Mouse (Mus musculus): Measurements from ENCODE around the gene C130026I21Rik.
"Not testable (repeated sequence)": the region's sequence is repeated elsewhere in the genome, so short reads cannot be mapped to it uniquely, and the experiment has no call there.

Gene C130026I21Rik

DNA sequence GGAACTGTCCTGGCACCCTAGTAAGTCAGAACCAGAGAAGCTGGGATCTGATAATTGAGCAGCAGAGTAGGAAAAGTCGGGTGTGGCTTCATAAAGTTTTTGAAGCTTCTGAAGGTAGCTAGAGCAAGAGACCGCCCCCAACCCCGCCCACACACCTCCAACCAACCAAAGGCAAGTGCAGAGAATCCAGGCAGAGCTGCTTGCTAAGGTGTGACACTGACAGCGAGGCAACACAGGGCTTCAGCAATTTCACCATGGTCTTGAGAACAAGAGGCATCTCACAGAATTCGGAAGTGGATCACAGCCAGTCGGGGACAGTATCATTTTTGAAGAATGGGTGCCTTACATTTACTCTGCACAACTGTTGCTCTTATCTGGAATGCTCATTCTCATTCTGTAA is at the start of gene C130026I21Rik:
TSS of gene C130026I21Rik (minus strand) at position 101 of the 400 bp plus-strand sequence.
- not testable (repeated sequence) for DNase-seq

DNA sequence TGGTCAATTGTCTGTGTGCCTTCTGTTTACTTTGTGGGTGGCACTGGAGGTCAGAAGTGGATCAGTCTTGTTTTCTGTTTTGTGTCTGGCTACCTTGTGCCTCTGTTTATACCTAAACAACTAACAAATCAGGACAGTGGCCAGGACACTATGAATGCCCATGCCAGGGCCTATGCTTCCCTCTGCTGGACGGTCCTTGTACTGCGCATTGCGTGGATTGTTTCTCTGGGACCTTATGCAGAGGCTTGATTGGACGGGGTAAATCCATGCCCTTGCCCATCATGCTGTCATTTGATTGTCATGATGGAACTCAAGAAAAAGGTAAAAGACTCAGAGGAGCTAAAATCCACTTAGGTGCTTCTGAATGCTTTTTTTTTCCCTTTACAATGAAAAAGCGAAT is 16.7 kb upstream of the C130026I21Rik start:
- DNase-seq: peak; percentile 7

DNA sequence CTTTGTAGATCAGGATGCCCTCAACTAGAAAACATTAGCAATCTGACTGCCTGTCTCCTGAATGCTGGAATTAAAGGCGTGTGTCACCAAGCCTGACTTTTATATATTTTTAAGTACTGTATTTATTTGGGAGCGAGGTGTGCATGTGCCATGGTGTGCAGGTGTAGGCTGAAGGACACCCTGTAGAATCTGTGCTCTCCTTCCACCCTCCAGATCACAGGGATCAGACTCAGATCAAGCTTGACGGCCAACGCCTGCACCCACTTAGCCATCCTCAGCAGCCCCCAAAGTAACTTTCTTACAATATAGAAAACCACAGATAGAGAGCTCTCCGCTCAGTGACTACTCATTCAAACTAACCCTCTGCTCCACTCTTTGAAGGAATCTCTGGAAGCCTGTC is 6.1 kb upstream of the C130026I21Rik start:
- DNase-seq: not testable (repeated sequence)

GRCm38 (mm10) chr1:85258634-85259033 is 11.7 kb downstream of the C130026I21Rik start:
- not testable (repeated sequence) for DNase-seq

- not testable (repeated sequence) for DNase-seq
Measured at GRCm38 (mm10) chr1:85255217-85255616, 15.1 kb downstream of the C130026I21Rik start.

- DNase-seq: not testable (repeated sequence)
Measured at GRCm38 (mm10) chr1:85251211-85251610, 19.2 kb downstream of the C130026I21Rik start.

GRCm38 (mm10) chr1:85248985-85249384 is 21.4 kb downstream of the C130026I21Rik start:
- DNase-seq: not testable (repeated sequence)

DNA sequence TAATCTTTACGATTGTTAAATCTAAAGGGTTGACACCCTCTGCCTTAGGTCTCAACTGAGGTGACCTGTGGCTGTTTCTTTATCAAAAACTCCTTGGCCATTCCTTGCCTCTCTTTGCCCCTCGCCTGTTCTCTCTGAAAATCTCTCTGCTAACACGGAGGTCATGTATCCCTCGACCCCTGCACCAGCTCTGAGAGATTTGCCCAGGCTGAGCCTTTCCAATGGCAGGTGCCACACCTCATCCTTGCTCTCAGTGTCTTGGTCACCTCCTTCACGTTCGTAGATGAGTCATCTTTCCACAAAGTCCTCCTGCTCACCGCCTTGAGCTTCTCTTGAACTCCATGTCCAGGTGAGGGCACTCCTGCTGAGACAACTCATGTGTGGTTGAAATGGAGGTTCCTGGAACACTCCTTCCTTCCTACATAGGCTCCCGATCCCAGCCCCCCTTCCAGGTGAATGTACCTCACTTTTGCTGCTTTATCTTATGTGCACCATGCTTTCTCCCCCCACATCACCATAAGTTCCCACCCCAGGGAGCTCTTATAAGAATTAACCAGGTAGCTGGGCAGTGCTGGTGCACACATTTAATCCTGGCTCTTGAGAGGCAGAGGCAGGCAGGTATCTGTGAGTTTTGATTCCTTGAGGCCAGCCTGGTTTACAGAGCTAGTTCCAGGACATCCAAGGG is 23.4 kb downstream of the C130026I21Rik start:
- not testable (repeated sequence) for DNase-seq

DNA sequence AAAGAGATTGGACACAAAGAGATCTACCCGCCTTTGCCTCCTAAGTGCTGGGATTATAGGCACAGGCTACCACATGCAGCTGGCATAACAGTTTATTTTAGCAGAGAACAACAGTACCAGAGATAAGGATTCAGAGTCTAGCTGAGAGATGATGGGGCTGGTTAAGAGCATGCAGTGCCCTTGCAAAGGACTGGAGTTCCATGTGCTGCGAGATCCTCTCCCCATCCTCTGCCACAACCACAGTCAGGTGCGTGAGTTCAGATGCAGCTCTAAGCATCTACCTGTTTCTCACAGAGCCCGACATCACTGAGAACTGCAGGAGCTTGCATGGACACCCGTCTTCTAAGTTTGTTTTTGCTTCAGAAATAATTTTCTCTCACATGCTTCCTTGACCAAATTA is 24.1 kb downstream of the C130026I21Rik start:
- not testable (repeated sequence) for DNase-seq

GRCm38 (mm10) chr1:85244941-85245340 is 25.4 kb downstream of the C130026I21Rik start:
- DNase-seq: not testable (repeated sequence)

DNA sequence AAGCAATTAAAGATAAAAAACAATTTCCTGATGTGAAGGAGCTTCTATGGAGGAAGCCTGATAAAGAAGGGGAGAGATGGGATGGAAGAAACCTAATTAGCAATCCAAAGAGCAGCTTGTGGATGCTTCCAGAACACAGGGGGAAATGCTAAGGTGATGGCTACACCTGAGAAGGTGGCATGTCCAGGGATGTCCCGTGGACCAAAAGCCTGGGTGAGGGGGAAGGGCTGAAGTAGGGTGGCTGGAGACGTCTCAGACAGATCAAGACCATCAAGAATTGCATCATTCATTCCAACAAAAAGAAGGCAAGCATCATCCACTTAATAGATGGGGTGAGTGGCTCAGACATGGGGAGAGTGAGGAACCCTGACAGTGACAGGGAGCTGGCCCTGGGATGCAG is 27.3 kb downstream of the C130026I21Rik start:
- not testable (repeated sequence) for DNase-seq

DNA sequence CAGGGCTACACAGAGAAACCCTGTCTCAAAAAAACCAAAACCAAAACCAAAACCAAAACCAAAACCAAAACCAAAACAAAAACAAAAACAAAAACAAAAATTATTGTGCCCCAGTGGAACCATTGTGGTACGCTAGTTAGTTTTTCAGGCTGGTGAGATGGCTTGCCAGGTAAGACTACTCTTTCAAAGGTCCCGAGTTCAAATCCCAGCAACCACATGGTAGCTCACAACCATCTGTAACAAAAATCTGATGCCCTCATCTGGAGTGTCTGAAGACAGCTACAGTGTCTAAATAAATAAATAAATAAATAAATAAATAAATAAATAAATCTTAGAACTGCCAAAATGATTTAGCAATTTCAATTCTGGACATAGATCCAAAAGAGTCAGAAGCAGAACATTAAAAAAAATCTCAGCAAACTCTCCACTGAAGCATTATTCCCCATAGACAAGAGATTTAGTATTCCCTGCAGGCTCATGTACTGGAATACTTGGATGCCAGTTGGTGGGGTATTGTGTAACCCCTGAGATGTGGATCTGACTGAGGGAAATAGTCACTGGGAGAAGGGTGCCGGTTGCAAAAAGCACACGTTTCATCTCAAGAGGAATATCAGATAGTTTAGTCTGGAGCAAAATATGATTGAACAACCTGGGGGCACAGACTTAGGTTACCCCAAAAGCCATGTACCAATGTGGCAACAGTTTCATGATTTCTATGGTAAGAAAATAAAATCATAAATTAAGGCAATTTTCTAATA is 31.2 kb downstream of the C130026I21Rik start:
- DNase-seq: not testable (repeated sequence)

GRCm38 (mm10) chr1:85206531-85206930 is 63.8 kb downstream of the C130026I21Rik start:
- DNase-seq: not testable (repeated sequence)

DNA sequence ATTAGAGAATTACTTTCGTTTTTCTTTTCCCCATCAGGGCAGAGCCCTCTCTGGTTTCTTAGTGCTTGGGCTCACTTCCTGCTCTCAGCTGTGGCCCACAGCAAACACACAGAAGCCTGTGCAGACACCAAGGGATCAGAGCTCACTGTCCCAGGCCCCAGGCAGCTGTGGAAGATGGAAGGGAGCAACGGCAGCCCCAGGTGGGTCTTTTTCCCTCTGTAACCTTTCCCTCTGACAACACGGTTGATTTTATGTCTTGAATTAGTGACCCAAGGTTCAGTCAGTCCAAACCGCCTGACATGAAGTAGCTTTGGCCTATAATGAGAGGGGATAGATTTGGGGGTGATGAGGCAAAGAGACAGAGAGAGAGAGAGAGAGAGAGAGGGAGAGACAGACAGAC is 70.8 kb downstream of the C130026I21Rik start:
- not testable (repeated sequence) for DNase-seq

GRCm38 (mm10) chr1:85198647-85199350 is 71.6 kb downstream of the C130026I21Rik start:
- DNase-seq: not testable (repeated sequence)

- DNase-seq: not testable (repeated sequence)
Measured at GRCm38 (mm10) chr1:85196732-85197131, 73.6 kb downstream of the C130026I21Rik start.

GRCm38 (mm10) chr1:85193761-85194160 is 76.6 kb downstream of the C130026I21Rik start:
- DNase-seq: not testable (repeated sequence)

- not testable (repeated sequence) for DNase-seq
Measured at GRCm38 (mm10) chr1:85181981-85182380, 88.4 kb downstream of the C130026I21Rik start.

GRCm38 (mm10) chr1:85178971-85179370 is 91.4 kb downstream of the C130026I21Rik start:
- not testable (repeated sequence) for DNase-seq

DNA sequence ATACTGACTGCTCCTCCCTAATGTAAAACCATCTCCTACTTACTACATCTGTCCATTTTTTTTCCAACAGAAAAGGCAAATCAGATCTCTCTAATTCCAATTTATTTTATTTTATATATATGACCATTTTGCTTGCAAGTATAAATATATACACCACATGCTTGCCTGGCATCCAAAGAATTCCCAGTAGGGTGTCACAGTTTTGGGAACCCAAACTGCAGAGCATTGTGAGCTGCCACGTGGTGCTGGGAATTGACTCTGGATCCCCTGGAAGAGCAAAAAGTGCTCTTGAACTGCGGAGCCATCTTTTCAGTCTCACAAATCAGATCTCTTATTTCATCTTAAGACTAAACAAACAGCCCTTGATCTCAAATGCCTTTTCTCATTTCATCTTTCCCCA is 107.5 kb downstream of the C130026I21Rik start:
- DNase-seq: not testable (repeated sequence)

- not testable (repeated sequence) for DNase-seq
Measured at GRCm38 (mm10) chr1:85155151-85155550, 115.2 kb downstream of the C130026I21Rik start.

GRCm38 (mm10) chr1:85133671-85134070 is 136.7 kb downstream of the C130026I21Rik start:
- not testable (repeated sequence) for DNase-seq

- not testable (repeated sequence) for DNase-seq
Measured at GRCm38 (mm10) chr1:85121841-85122240, 148.5 kb downstream of the C130026I21Rik start.
